Mouse (Mus musculus): ENCODE measurements at regions not wholly inside any gene's neighbourhood (a gene's known extent, or its start where the extent isn't known, plus 50 kb on each side); places are given as distances from the start of the nearest gene placed in this dataset.
A peak's percentile ranks its signal among the peaks of the same experiment; 100 is the strongest.

GRCm38 (mm10) chr13:110485515-110485914, 90.7 kb downstream of the Plk2 start:
- Histone ChIP-seq H3K9ac (ENCODE audit: low read depth, low read length) (no peak overlapping the region), H3K4me2 (ENCODE audit: low read depth, low read length) (no peak overlapping the region), H3K36me3 (ENCODE audit: control insufficient read depth, insufficient read depth, low read length) (no peaks in the 10 kb centered on the region), H3K27ac (replicated peaks; ENCODE audit: low read depth, low read length) (no peak overlapping the region), H3K9me3 (ENCODE audit: control insufficient read depth, low read length) (no peaks in the 10 kb centered on the region), H3K4me3 (ENCODE audit: low read depth, low read length) (no peak overlapping the region), H3K4me1 (ENCODE audit: control insufficient read depth, insufficient read depth, low read length) (no peaks in the 10 kb centered on the region), H3K27me3 (replicated peaks; ENCODE audit: control insufficient read depth, insufficient read depth, low read length) (no peaks in the 10 kb centered on the region)
- no peak for DNase-seq (ENCODE audit: low spot score)
- 92% methylated on average over 1 of the region's 1 CpGs for WGBS
- no peak for ATAC-seq (ENCODE audit: low read depth)

GRCm38 (mm10) chr13:110490166-110490565, 95.3 kb downstream of the Plk2 start:
- WGBS, result 63% methylated on average over 2 of the region's 2 CpGs
- H3K36me3 ChIP-seq (ENCODE audit: control insufficient read depth, insufficient read depth, low read length), result no peaks in the 10 kb centered on the region
- H3K9ac ChIP-seq (ENCODE audit: low read depth, low read length), result no peak overlapping the region
- H3K27me3 ChIP-seq (replicated peaks; ENCODE audit: control insufficient read depth, insufficient read depth, low read length), result no peaks in the 10 kb centered on the region
- no peak for ATAC-seq (ENCODE audit: low read depth)
- no peak overlapping the region for H3K4me3 ChIP-seq (ENCODE audit: low read depth, low read length)
- no peak for DNase-seq (ENCODE audit: low spot score)
- H3K4me2 ChIP-seq (ENCODE audit: low read depth, low read length), result no peak overlapping the region
- H3K27ac ChIP-seq (replicated peaks; ENCODE audit: low read depth, low read length), result no peak overlapping the region
- no peaks in the 10 kb centered on the region for H3K4me1 ChIP-seq (ENCODE audit: control insufficient read depth, insufficient read depth, low read length)
- no peaks in the 10 kb centered on the region for H3K9me3 ChIP-seq (ENCODE audit: control insufficient read depth, low read length)

DNA sequence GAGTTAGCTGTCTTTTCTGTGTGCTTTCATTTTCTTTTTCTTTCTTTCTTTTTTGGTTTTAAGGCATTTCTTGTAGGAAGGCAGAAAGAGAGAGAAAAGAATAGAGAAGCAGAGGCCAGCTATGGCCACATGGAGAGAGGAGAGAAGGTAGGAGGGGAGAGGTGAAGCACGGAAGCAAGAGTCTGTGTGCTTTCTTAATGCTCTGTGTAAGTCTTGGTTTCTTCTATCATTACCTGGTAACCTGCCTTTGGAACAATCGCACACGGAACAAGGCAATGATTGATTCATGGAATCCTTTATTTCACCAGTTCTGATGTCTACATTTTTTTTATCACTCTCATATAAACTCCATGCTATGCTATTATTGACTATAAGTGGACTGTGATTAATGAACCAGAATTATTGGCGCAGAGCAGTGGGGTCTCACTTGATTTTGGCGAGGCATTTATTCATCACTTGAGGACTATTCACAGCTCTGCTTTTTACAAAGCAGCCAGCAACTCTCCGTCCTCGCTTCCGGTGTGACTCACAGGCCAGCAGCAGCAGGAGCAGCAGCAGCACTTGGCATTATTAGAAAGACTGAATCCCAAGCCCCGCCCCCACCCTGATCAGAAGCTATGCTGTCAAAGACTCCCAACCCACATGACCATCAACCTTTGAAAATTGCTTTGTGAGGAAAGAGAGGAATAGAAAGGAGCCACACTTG, 97.6 kb downstream of the Plk2 start:
- WGBS, result 50% methylated on average over 9 of the region's 9 CpGs
- Histone ChIP-seq H3K27ac (replicated peaks; ENCODE audit: low read depth, low read length) (no peak overlapping the region), H3K9ac (ENCODE audit: low read depth, low read length) (no peak overlapping the region), H3K4me3 (ENCODE audit: low read depth, low read length) (no peak overlapping the region), H3K4me2 (ENCODE audit: low read depth, low read length) (no peak overlapping the region), H3K4me1 (ENCODE audit: control insufficient read depth, insufficient read depth, low read length) (no peaks in the 10 kb centered on the region), H3K9me3 (ENCODE audit: control insufficient read depth, low read length) (no peaks in the 10 kb centered on the region), H3K27me3 (replicated peaks; ENCODE audit: control insufficient read depth, insufficient read depth, low read length) (no peaks in the 10 kb centered on the region), H3K36me3 (ENCODE audit: control insufficient read depth, insufficient read depth, low read length) (no peaks in the 10 kb centered on the region)
- peak; percentile 74 for DNase-seq (ENCODE audit: low spot score)
- peak; percentile 72 for ATAC-seq (ENCODE audit: low read depth)

- Histone ChIP-seq H3K27ac (replicated peaks; ENCODE audit: low read depth, low read length) (no peak overlapping the region), H3K9ac (ENCODE audit: low read depth, low read length) (no peak overlapping the region), H3K27me3 (replicated peaks; ENCODE audit: control insufficient read depth, insufficient read depth, low read length) (no peaks in the 10 kb centered on the region), H3K36me3 (ENCODE audit: control insufficient read depth, insufficient read depth, low read length) (no peaks in the 10 kb centered on the region), H3K4me1 (ENCODE audit: control insufficient read depth, insufficient read depth, low read length) (no peaks in the 10 kb centered on the region), H3K4me2 (ENCODE audit: low read depth, low read length) (no peak overlapping the region), H3K4me3 (ENCODE audit: low read depth, low read length) (no peak overlapping the region), H3K9me3 (ENCODE audit: control insufficient read depth, low read length) (no peaks in the 10 kb centered on the region)
- no peak for ATAC-seq (ENCODE audit: low read depth)
- DNase-seq (ENCODE audit: low spot score), result no peak
- WGBS, result 51% methylated on average over 7 of the region's 7 CpGs
Observed at GRCm38 (mm10) chr13:110493002-110493552, 98.2 kb downstream of the Plk2 start.

- Histone ChIP-seq H3K4me1 (ENCODE audit: control insufficient read depth, insufficient read depth, low read length) (no peaks in the 10 kb centered on the region), H3K27ac (replicated peaks; ENCODE audit: low read depth, low read length) (no peak overlapping the region), H3K4me3 (ENCODE audit: low read depth, low read length) (no peak overlapping the region), H3K4me2 (ENCODE audit: low read depth, low read length) (no peak overlapping the region), H3K9me3 (ENCODE audit: control insufficient read depth, low read length) (no peaks in the 10 kb centered on the region), H3K9ac (ENCODE audit: low read depth, low read length) (no peak overlapping the region), H3K36me3 (ENCODE audit: control insufficient read depth, insufficient read depth, low read length) (no peaks in the 10 kb centered on the region), H3K27me3 (replicated peaks; ENCODE audit: control insufficient read depth, insufficient read depth, low read length) (no peaks in the 10 kb centered on the region)
- ATAC-seq (ENCODE audit: low read depth) (no peak), DNase-seq (ENCODE audit: low spot score) (no peak)
- 83% methylated on average over 3 of the region's 3 CpGs for WGBS
Observed at GRCm38 (mm10) chr13:110497461-110497860, 102.6 kb downstream of the Plk2 start.

DNA sequence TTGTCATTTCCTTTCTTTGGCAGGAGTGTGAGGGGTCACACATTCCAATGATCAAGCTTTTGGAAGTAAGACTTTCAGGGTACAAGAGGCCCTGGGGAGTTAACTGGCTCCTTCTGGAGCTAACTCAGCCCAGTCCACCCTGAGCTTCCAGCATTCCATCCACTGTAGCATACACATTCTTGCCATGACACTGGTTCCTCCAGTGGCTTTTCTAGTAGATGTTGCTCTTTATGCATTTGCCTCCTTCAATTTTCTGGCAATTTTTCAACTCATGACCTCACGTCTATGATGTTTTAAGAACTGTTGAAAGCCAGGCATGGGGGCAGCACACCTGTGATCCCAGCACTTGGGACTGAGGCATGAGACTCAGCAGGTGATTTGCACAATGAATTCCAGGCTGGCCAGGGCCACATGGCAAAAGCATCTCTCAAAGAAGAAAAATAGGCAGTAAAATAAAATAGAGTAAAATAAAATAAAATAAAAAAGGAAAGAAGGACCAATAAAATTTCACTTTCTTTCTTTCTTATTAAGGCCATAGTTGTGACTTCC, 113.0 kb downstream of the Plk2 start:
- H3K27me3 ChIP-seq (replicated peaks; ENCODE audit: control insufficient read depth, insufficient read depth, low read length), result no peaks in the 10 kb centered on the region
- H3K4me2 ChIP-seq (ENCODE audit: low read depth, low read length), result no peak overlapping the region
- 55% methylated on average over 1 of the region's 1 CpGs for WGBS
- no peaks in the 10 kb centered on the region for H3K4me1 ChIP-seq (ENCODE audit: control insufficient read depth, insufficient read depth, low read length)
- H3K9ac ChIP-seq (ENCODE audit: low read depth, low read length), result no peak overlapping the region
- no peak overlapping the region for H3K4me3 ChIP-seq (ENCODE audit: low read depth, low read length)
- ATAC-seq (ENCODE audit: low read depth) (no peak), DNase-seq (ENCODE audit: low spot score) (peak; percentile 6)
- peaks cover 4% of the 10 kb centered on the region; the same call in 1 of the 2 replicates for H3K9me3 ChIP-seq (ENCODE audit: control insufficient read depth, low read length)
- no peaks in the 10 kb centered on the region for H3K36me3 ChIP-seq (ENCODE audit: control insufficient read depth, insufficient read depth, low read length)
- no peak overlapping the region for H3K27ac ChIP-seq (replicated peaks; ENCODE audit: low read depth, low read length)

DNA sequence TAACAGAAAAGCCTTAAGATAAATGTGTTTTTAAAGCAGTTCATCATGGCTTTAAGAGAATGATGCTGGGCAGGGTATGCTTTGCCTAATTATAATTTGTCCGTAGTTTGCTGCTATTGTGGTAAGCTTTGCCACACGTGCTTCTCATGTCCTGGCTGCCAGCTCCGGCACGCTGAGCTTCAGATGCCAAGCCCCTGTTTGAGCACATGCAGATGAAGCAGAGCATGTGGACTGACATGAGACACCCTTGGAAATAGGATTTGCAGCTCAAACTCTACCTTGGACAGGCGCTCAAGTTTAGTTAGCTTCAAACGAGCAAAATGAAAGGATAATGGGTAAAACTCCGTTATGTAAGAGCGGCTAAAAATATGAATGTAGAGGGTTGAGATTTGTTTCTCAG, 123.1 kb downstream of the Plk2 start:
- no peak overlapping the region for H3K4me2 ChIP-seq (ENCODE audit: low read depth, low read length)
- H3K9me3 ChIP-seq (ENCODE audit: control insufficient read depth, low read length), result no peaks in the 10 kb centered on the region
- WGBS, result 81% methylated on average over 8 of the region's 8 CpGs
- DNase-seq (ENCODE audit: low spot score), result no peak
- no peaks in the 10 kb centered on the region for H3K27me3 ChIP-seq (replicated peaks; ENCODE audit: control insufficient read depth, insufficient read depth, low read length)
- H3K36me3 ChIP-seq (ENCODE audit: control insufficient read depth, insufficient read depth, low read length), result no peaks in the 10 kb centered on the region
- no peak overlapping the region for H3K27ac ChIP-seq (replicated peaks; ENCODE audit: low read depth, low read length)
- H3K4me3 ChIP-seq (ENCODE audit: low read depth, low read length), result no peak overlapping the region
- ATAC-seq (ENCODE audit: low read depth), result no peak
- H3K9ac ChIP-seq (ENCODE audit: low read depth, low read length), result no peak overlapping the region
- no peaks in the 10 kb centered on the region for H3K4me1 ChIP-seq (ENCODE audit: control insufficient read depth, insufficient read depth, low read length)

GRCm38 (mm10) chr13:110522974-110523373, 128.1 kb downstream of the Plk2 start:
- Histone ChIP-seq H3K36me3 (ENCODE audit: control insufficient read depth, insufficient read depth, low read length) (no peaks in the 10 kb centered on the region), H3K4me3 (ENCODE audit: low read depth, low read length) (no peak overlapping the region), H3K4me1 (ENCODE audit: control insufficient read depth, insufficient read depth, low read length) (no peaks in the 10 kb centered on the region), H3K27ac (replicated peaks; ENCODE audit: low read depth, low read length) (no peak overlapping the region), H3K4me2 (ENCODE audit: low read depth, low read length) (no peak overlapping the region), H3K27me3 (replicated peaks; ENCODE audit: control insufficient read depth, insufficient read depth, low read length) (no peaks in the 10 kb centered on the region), H3K9ac (ENCODE audit: low read depth, low read length) (no peak overlapping the region), H3K9me3 (ENCODE audit: control insufficient read depth, low read length) (no peaks in the 10 kb centered on the region)
- ATAC-seq (ENCODE audit: low read depth) (no peak), DNase-seq (ENCODE audit: low spot score) (no peak)
- 82% methylated on average over 4 of the region's 4 CpGs for WGBS

DNA sequence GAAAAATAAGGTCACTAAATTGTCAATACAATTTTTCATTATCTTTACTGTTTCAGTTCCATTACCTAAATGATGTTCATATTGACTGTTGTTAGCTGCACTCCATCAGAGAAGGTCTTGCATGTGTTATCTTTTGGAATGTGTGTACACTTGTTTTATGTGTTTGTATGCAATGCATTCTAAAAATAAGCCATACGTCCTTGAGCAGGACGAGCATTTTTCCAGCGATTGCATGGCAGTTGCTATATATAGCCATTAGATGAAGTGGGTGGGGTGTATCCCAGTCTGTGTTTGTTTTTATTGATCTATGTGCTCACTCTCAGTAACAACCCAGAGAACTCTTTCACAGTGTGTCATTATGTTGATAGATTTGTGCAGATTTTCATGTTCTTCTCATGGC, 132.8 kb downstream of the Plk2 start:
- ATAC-seq (ENCODE audit: low read depth), result no peak
- DNase-seq (ENCODE audit: low spot score), result no peak
- Histone ChIP-seq H3K4me2 (ENCODE audit: low read depth, low read length) (no peak overlapping the region), H3K36me3 (ENCODE audit: control insufficient read depth, insufficient read depth, low read length) (no peaks in the 10 kb centered on the region), H3K27ac (replicated peaks; ENCODE audit: low read depth, low read length) (no peak overlapping the region), H3K27me3 (replicated peaks; ENCODE audit: control insufficient read depth, insufficient read depth, low read length) (no peaks in the 10 kb centered on the region), H3K4me3 (ENCODE audit: low read depth, low read length) (no peak overlapping the region), H3K4me1 (ENCODE audit: control insufficient read depth, insufficient read depth, low read length) (no peaks in the 10 kb centered on the region), H3K9ac (ENCODE audit: low read depth, low read length) (no peak overlapping the region), H3K9me3 (ENCODE audit: control insufficient read depth, low read length) (0 out of 2 replicates have a peak, but pooled peaks cover 3% of the 10 kb centered on the region)
- WGBS, result 68% methylated on average over 3 of the region's 3 CpGs
